Mouse (Mus musculus): ENCODE measurements around the gene Tapt1. TPM values are rescaled to one million over a fixed set of nuclear protein-coding genes. Genes with fewer than 3 reads are reported as not detected.
A peak's percentile ranks its signal among the peaks of the same experiment; 100 is the strongest.
"Not testable (repeated sequence)": the region's sequence is repeated elsewhere in the genome, so short reads cannot be mapped to it uniquely, and the experiment has no call there.

Gene Tapt1
- polyA plus RNA-seq (2015; fragmentation: Nextera tagmentation; extraction: Ambion mirVana): 28.4 and 31.7 TPM in 2 replicates

DNA sequence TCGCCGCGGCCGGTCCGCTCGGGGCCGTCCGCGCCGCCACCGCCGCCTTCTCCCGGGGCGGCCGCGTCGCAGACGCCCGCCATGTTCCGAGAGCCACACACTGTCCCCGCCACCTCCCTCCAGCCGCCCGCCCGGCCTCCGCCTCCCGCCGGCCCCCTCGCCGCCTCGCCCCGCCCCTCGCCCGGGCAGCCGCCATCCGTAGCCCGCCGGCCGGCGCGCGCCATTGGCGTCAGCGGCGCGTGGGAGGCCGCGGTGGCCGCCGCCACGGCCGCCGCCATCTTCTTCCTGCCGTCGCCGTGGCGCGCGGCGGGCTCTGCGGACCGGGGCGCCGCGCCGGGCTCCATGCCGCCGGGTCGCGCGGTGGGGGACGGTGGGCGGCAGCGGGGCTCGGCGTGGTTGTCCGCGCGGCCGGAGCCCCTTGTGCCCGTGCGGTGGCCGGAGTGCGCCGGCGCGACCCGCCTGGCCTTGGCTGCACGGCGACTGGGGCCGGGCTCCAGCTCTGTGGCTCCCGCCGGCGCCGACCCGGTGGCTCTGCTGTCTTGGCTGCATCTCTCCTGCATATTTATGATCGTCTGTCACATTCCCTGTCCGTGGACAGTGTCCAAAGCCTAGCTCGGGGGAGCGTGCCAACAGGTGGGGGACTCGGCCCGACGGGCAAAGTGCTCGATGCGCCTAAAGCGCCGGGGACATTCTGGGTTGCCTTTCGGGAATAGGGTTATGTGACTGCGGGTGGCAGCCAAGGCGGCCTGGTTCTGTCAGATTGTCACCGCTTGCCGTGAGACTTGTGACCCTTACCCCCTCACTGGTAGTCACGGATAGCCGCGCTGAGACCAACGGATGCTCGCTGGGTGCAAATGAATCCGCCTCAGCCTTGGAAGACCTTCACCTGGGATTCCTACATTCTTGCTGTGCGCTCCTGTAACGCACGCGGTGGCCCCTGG is at the start of gene Tapt1:
Tapt1 (minus strand) TSS at position 106 of the 941 bp plus-strand sequence.
- H3K4me2 ChIP-seq (ENCODE audit: low read depth, low read length): peak within 1 kb of the TSS; percentile 77
- H3K9ac ChIP-seq (ENCODE audit: low read length): peak within 1 kb of the TSS; percentile 95
- peak within 1 kb of the TSS; percentile 84 for H3K4me3 ChIP-seq (replicated peaks; ENCODE audit: low read length)
- no peaks in the 10 kb centered on the region for H3K9me3 ChIP-seq (replicated peaks; ENCODE audit: control insufficient read depth, low read length)
- peaks cover 17% of the 10 kb centered on the region for H3K4me1 ChIP-seq (ENCODE audit: control insufficient read depth, insufficient read depth, low read length)
- no peaks in the 10 kb centered on the region for H3K36me3 ChIP-seq (ENCODE audit: control insufficient read depth, insufficient read depth, low read length)
- peak; percentile 97 for ATAC-seq (ENCODE audit: insufficient read depth, low FRiP score)
- WGBS: under 1% methylated on average over 104 of the region's 121 CpGs
- no peaks in the 10 kb centered on the region for H3K27me3 ChIP-seq (ENCODE audit: control insufficient read depth, insufficient read depth, low read length)
- H3K27ac ChIP-seq (ENCODE audit: low read length): peak within 1 kb of the TSS; percentile 84

DNA sequence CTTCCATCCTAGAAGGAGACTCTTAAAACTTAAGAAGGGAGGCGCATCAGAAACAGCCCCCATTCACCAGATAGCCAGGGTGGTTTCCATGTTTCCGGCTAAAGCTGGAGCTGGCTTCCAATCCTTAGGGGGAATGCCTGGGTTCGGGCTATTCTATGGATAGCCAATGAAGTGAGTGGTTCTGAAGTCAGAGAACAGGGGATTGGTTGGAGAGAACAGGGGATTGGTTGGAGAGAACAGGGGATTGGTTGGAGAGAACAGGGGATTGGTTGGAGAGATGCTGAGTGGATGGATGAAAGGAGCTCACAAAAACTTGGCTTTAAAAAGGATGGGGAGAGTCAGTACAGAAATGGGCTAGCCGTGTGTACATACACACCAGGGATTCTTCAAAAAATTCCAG is 45.1 kb upstream of the Tapt1 start:
- 87% methylated on average over 4 of the region's 4 CpGs for WGBS

DNA sequence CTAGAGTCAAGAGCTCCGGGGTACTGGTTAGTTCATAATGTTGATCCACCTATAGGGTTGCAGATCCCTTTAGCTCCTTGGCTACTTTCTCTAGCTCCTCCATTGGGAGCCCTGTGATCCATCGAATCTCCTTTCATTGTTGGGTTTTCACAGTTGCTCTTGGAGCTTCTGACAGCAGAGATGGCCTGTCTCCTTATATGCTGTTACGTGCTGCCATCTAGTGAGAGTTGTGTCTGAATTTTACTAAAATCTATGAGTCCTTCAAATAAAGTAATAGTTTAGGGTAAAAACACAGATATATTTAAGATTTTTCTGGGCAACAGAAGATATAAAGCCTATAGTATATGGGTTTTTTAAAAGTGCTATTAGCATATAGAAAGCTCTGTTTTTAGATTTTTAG is 42.1 kb upstream of the Tapt1 start:
- H3K4me2 ChIP-seq (ENCODE audit: low read depth, low read length); ATAC-seq (ENCODE audit: insufficient read depth, low FRiP score); H3K27ac ChIP-seq (ENCODE audit: low read length); H3K9ac ChIP-seq (ENCODE audit: low read length); H3K9me3 ChIP-seq (replicated peaks; ENCODE audit: control insufficient read depth, low read length); H3K4me1 ChIP-seq (ENCODE audit: control insufficient read depth, insufficient read depth, low read length); H3K27me3 ChIP-seq (ENCODE audit: control insufficient read depth, insufficient read depth, low read length); H3K4me3 ChIP-seq (replicated peaks; ENCODE audit: low read length); H3K36me3 ChIP-seq (ENCODE audit: control insufficient read depth, insufficient read depth, low read length): not testable (repeated sequence)
- WGBS: 38% methylated on average over 2 of the region's 3 CpGs

More for the DNA sequence above, 45.1 kb upstream of the Tapt1 start:
- Histone ChIP-seq H3K36me3 (ENCODE audit: control insufficient read depth, insufficient read depth, low read length) (no peaks in the 10 kb centered on the region), H3K9me3 (replicated peaks; ENCODE audit: control insufficient read depth, low read length) (no peaks in the 10 kb centered on the region), H3K9ac (ENCODE audit: low read length) (no peak overlapping the region), H3K27me3 (ENCODE audit: control insufficient read depth, insufficient read depth, low read length) (no peaks in the 10 kb centered on the region), H3K27ac (ENCODE audit: low read length) (no peak overlapping the region), H3K4me2 (ENCODE audit: low read depth, low read length) (no peak overlapping the region), H3K4me1 (ENCODE audit: control insufficient read depth, insufficient read depth, low read length) (no peaks in the 10 kb centered on the region), H3K4me3 (replicated peaks; ENCODE audit: low read length) (no peak overlapping the region)
- ATAC-seq (ENCODE audit: insufficient read depth, low FRiP score): no peak

GRCm38 (mm10) chr5:44261691-44262090 is 35.3 kb upstream of the Tapt1 start:
- Histone ChIP-seq H3K4me2 (ENCODE audit: low read depth, low read length) (no peak overlapping the region), H3K36me3 (ENCODE audit: control insufficient read depth, insufficient read depth, low read length) (no peaks in the 10 kb centered on the region), H3K9ac (ENCODE audit: low read length) (no peak overlapping the region), H3K4me3 (replicated peaks; ENCODE audit: low read length) (no peak overlapping the region), H3K4me1 (ENCODE audit: control insufficient read depth, insufficient read depth, low read length) (no peaks in the 10 kb centered on the region), H3K27me3 (ENCODE audit: control insufficient read depth, insufficient read depth, low read length) (no peaks in the 10 kb centered on the region), H3K27ac (ENCODE audit: low read length) (no peak overlapping the region), H3K9me3 (replicated peaks; ENCODE audit: control insufficient read depth, low read length) (no peaks in the 10 kb centered on the region)
- ATAC-seq (ENCODE audit: insufficient read depth, low FRiP score): no peak
- WGBS: 56% methylated on average over 5 of the region's 5 CpGs

GRCm38 (mm10) chr5:44261172-44261571 is 34.7 kb upstream of the Tapt1 start:
- Histone ChIP-seq H3K9me3 (replicated peaks; ENCODE audit: control insufficient read depth, low read length) (no peaks in the 10 kb centered on the region), H3K9ac (ENCODE audit: low read length) (no peak overlapping the region), H3K4me1 (ENCODE audit: control insufficient read depth, insufficient read depth, low read length) (no peaks in the 10 kb centered on the region), H3K27ac (ENCODE audit: low read length) (no peak overlapping the region), H3K4me2 (ENCODE audit: low read depth, low read length) (no peak overlapping the region), H3K4me3 (replicated peaks; ENCODE audit: low read length) (no peak overlapping the region), H3K36me3 (ENCODE audit: control insufficient read depth, insufficient read depth, low read length) (no peaks in the 10 kb centered on the region), H3K27me3 (ENCODE audit: control insufficient read depth, insufficient read depth, low read length) (no peaks in the 10 kb centered on the region)
- no peak for ATAC-seq (ENCODE audit: insufficient read depth, low FRiP score)
- 45% methylated on average over 3 of the region's 3 CpGs for WGBS

GRCm38 (mm10) chr5:44259678-44260077 is 33.3 kb upstream of the Tapt1 start:
- no peak overlapping the region for H3K4me3 ChIP-seq (replicated peaks; ENCODE audit: low read length)
- WGBS: 71% methylated on average over 3 of the region's 3 CpGs
- no peaks in the 10 kb centered on the region for H3K36me3 ChIP-seq (ENCODE audit: control insufficient read depth, insufficient read depth, low read length)

DNA sequence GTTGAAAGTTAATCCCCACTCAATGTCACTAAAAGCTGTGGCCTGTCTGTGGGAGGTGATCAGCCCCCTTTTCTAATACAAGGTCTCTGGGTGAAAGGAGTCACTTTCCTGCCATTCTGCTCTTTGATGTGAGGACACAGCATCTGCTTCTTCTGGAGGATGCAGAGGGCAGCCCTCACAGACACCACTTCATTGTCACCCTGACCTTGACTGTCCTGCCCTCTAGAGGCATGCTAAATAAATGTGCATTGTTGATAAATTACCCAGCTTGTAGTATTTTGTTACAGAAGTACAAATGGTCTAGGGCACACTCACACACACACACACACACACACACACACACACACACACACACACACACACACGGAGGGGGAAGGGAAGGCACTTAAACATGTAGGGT is 31.7 kb upstream of the Tapt1 start:
- Histone ChIP-seq H3K4me1 (ENCODE audit: control insufficient read depth, insufficient read depth, low read length) (no peaks in the 10 kb centered on the region), H3K4me2 (ENCODE audit: low read depth, low read length) (no peak overlapping the region), H3K4me3 (replicated peaks; ENCODE audit: low read length) (no peak overlapping the region), H3K36me3 (ENCODE audit: control insufficient read depth, insufficient read depth, low read length) (no peaks in the 10 kb centered on the region), H3K27ac (ENCODE audit: low read length) (no peak overlapping the region), H3K27me3 (ENCODE audit: control insufficient read depth, insufficient read depth, low read length) (no peaks in the 10 kb centered on the region), H3K9ac (ENCODE audit: low read length) (no peak overlapping the region), H3K9me3 (replicated peaks; ENCODE audit: control insufficient read depth, low read length) (no peaks in the 10 kb centered on the region)
- WGBS: 83% methylated on average over 1 of the region's 1 CpGs
- ATAC-seq (ENCODE audit: insufficient read depth, low FRiP score): no peak

More at GRCm38 (mm10) chr5:44259678-44260077, 33.3 kb upstream of the Tapt1 start:
- no peaks in the 10 kb centered on the region for H3K4me1 ChIP-seq (ENCODE audit: control insufficient read depth, insufficient read depth, low read length)
- no peak overlapping the region for H3K4me2 ChIP-seq (ENCODE audit: low read depth, low read length)
- no peak overlapping the region for H3K27ac ChIP-seq (ENCODE audit: low read length)
- no peak overlapping the region for H3K9ac ChIP-seq (ENCODE audit: low read length)
- H3K9me3 ChIP-seq (replicated peaks; ENCODE audit: control insufficient read depth, low read length): no peaks in the 10 kb centered on the region
- no peak for ATAC-seq (ENCODE audit: insufficient read depth, low FRiP score)
- H3K27me3 ChIP-seq (ENCODE audit: control insufficient read depth, insufficient read depth, low read length): no peaks in the 10 kb centered on the region

DNA sequence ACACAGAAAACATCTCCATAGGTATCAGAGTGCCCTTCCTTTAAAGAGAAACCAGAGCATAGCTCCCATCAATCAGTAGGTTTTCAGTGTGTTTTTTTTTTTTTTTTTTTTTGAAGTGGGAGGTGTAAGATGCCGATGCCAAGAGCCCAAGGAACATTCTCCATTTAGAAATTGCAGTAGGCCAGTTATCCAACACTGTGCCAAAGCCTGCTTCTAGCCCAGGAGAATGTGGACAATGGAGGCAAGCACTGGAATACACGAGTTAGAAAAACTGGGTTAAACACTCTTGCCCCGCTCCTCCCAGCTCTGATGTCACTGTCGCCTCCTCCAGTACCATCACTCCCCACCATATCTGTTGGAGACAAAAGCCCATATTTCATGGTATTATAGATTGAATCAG is 31.0 kb upstream of the Tapt1 start:
- H3K27ac ChIP-seq (ENCODE audit: low read length): no peak overlapping the region
- H3K9me3 ChIP-seq (replicated peaks; ENCODE audit: control insufficient read depth, low read length): no peaks in the 10 kb centered on the region
- 84% methylated on average over 4 of the region's 4 CpGs for WGBS
- H3K4me1 ChIP-seq (ENCODE audit: control insufficient read depth, insufficient read depth, low read length): no peaks in the 10 kb centered on the region
- ATAC-seq (ENCODE audit: insufficient read depth, low FRiP score): no peak
- H3K27me3 ChIP-seq (ENCODE audit: control insufficient read depth, insufficient read depth, low read length): no peaks in the 10 kb centered on the region
- no peaks in the 10 kb centered on the region for H3K36me3 ChIP-seq (ENCODE audit: control insufficient read depth, insufficient read depth, low read length)
- H3K4me2 ChIP-seq (ENCODE audit: low read depth, low read length): no peak overlapping the region
- no peak overlapping the region for H3K4me3 ChIP-seq (replicated peaks; ENCODE audit: low read length)
- no peak overlapping the region for H3K9ac ChIP-seq (ENCODE audit: low read length)

GRCm38 (mm10) chr5:44256512-44256911 is 30.1 kb upstream of the Tapt1 start:
- ATAC-seq (ENCODE audit: insufficient read depth, low FRiP score): no peak
- 84% methylated on average over 3 of the region's 3 CpGs for WGBS
- H3K27ac ChIP-seq (ENCODE audit: low read length): no peak overlapping the region
- no peaks in the 10 kb centered on the region for H3K36me3 ChIP-seq (ENCODE audit: control insufficient read depth, insufficient read depth, low read length)
- no peak overlapping the region for H3K4me2 ChIP-seq (ENCODE audit: low read depth, low read length)
- H3K4me3 ChIP-seq (replicated peaks; ENCODE audit: low read length): no peak overlapping the region
- H3K9me3 ChIP-seq (replicated peaks; ENCODE audit: control insufficient read depth, low read length): no peaks in the 10 kb centered on the region
- H3K9ac ChIP-seq (ENCODE audit: low read length): no peak overlapping the region
- H3K27me3 ChIP-seq (ENCODE audit: control insufficient read depth, insufficient read depth, low read length): no peaks in the 10 kb centered on the region
- H3K4me1 ChIP-seq (ENCODE audit: control insufficient read depth, insufficient read depth, low read length): no peaks in the 10 kb centered on the region

All from stomach, embryonic 16.5 days (tissue).